Mouse (Mus musculus) left cerebral cortex, postnatal 4 days (tissue): ENCODE measurements around the gene Slc22a23. TPM values are rescaled to one million over a fixed set of nuclear protein-coding genes. Genes with fewer than 3 reads are reported as not detected.

Experiments used
- DNase-seq: peaks from one replicate; pipeline ENCODE4 v3.0.0-alpha.2; 2022
- intact Hi-C: fragments of 180-260 bp; cut with DNase I; formaldehyde crosslinking; loops from one replicate; pipeline ENCODE4 v1.15.1; 2025
- total RNA-seq, 2 experiments: library from RNA; stranded (reverse); gene quantifications; 2 replicates each; pipeline ENCODE4 v1.2.3; 2021

The Slc22a23 gene
- total RNA-seq, 2 experiments from 2014 or later: 78.6 to 83.1 TPM

- peak; percentile 43 for DNase-seq
- intact Hi-C loops: loop anchor here (5.0 to 10.0 kb wide), 5 partner anchors 52 to 293 kb away; no protein-coding TSS in a partner anchor
These were observed 430 bp downstream of the Slc22a23 start for GRCm38 (mm10) chr13:34344376-34345127.

DNA sequence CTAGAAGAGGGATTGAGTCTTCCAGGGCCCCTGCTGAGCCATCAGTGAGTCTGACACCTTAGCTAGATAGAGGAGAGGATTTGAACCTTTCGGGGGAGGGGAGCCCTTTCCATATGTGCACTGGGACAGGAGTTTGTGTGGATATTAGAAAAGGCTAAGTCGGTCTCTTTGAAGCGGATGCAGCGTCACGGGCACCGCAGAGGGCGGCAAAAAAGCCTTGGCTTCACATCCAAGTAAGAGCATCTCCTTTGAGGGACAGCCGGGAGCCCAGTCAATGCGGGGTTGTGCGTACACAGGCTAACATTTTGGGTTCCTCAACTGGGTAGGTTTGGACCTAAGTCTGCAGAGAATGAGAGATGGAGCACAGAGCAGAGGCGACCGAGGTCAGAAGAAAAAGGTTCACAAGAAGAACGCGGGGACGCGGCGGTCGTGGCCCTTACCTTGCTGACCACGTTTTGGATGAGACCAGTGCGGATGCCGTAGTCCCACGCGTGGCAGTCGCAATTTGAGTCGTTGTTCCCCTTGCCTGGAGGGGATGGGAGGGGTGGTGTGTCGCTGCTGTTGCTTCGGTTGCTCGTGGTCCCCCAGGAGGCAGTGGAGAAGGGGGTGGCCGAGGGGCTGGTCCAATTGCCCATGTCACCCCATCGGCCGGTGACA is 1.1 kb downstream of the Slc22a23 start:
- intact Hi-C loops: loop anchor here (5.0 to 10.0 kb wide), 4 partner anchors 52 to 261 kb away; no protein-coding TSS in a partner anchor
- peak; percentile 24 for DNase-seq

DNA sequence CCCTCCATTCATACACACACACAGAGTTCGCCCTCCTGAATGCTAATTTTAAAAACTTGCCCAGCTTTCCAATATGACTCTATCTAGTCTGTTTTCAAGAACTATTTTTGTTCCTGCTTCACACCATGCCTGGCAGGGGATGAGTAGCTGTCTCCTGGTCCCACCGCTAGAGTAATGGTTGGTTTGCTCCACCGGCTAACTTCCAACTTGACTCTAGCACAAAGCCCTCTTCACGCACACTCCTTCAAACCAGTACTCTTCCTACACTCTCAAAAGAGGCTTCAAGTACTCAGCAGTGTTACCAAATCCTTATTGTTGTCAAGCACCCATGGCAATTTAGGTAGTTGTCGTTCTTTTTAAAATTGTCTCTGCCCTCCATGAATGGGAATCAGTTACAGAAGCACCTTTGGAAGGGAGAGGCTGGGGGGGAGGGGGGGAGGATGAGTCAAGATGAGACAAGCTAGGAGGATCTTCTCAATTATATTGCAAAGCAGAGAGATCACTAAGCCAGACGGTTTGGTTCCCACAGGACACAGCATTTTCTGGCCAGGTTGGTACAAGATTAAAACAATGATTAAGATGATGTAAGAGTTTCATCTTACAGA is 2.6 kb downstream of the Slc22a23 start:
- intact Hi-C loops: loop anchor here (5.0 to 10.0 kb wide), 4 partner anchors 50 to 262 kb away; no protein-coding TSS in a partner anchor
- DNase-seq: no peak

- no peak for DNase-seq
These were observed 8.1 kb downstream of the Slc22a23 start for GRCm38 (mm10) chr13:34336895-34337294.

DNA sequence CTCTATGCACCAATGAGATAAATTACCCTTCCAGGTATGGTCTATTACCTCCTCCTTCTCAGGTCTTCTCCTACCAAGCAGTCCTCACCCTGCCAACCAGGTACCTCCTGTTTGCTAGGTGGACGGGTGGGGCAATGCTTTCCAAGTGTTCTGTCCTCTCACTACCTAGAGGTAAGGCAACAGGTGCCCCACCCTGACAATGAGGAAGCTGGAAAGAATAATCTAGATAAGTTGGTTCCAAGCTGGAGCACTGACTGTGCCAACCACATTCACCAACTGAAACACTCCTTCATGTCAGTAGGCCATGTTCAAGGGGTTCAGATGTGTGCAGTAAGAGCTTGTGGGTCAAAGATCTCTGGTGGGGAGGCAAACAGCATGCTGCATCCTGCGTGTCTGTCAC is 10.1 kb downstream of the Slc22a23 start:
- intact Hi-C loops: no loop called here
- DNase-seq: no peak

More at GRCm38 (mm10) chr13:34336895-34337294, 8.1 kb downstream of the Slc22a23 start:
- intact Hi-C loops: no loop called here

GRCm38 (mm10) chr13:34332762-34333161 is 12.2 kb downstream of the Slc22a23 start:
- intact Hi-C loops: no loop called here

DNA sequence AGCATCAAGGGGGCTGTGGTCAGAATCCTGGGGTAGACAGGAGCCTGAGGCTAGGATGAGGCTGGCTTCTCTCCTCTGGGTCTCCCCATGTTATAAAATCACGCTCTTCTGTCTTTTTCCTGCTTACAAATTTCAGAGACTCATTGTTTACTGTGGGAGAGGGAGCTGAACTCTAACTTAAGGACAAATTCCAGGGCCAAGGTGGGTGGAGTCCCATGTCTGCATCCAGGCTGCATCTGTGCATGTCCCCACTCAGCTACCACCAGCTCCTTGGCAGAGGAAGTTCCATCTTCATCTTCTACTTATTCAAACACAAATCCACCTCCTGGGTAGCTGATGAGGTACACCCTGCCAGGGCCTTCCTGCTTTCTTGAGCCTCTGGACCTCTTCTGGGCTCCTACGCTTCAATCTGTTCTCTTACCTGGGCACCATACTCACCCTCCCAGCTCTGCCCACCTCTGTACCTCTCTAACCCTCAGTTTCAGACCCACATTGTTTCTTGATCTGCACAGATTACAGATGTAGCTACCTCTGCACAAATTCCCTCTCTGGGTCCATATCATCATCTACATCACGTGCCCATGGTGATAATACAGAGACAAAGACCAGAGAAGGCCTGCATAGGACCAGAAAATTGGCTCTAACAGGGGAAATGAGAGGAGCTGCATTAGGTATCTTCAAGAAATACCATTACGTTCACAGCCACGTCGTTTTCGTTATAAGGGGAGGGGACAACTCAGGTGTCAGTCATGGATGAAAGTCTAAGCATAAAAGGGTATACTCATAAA is 13.4 kb downstream of the Slc22a23 start:
- intact Hi-C loops: no loop called here
- no peak for DNase-seq

More at GRCm38 (mm10) chr13:34332762-34333161, 12.2 kb downstream of the Slc22a23 start:
- no peak for DNase-seq

- intact Hi-C loops: no loop called here
- DNase-seq: no peak
These were observed 15.4 kb downstream of the Slc22a23 start for GRCm38 (mm10) chr13:34329589-34329988.

GRCm38 (mm10) chr13:34326992-34327391 is 18.0 kb downstream of the Slc22a23 start:
- intact Hi-C loops: no loop called here

GRCm38 (mm10) chr13:34323361-34323760 is 21.6 kb downstream of the Slc22a23 start:
- DNase-seq: no peak
- intact Hi-C loops: no loop called here

More at GRCm38 (mm10) chr13:34326992-34327391, 18.0 kb downstream of the Slc22a23 start:
- no peak for DNase-seq

GRCm38 (mm10) chr13:34320482-34320881 is 24.5 kb downstream of the Slc22a23 start:
- intact Hi-C loops: no loop called here
- DNase-seq: no peak

- DNase-seq: peak; percentile 2
- intact Hi-C loops: no loop called here
These were observed 27.9 kb downstream of the Slc22a23 start for GRCm38 (mm10) chr13:34317051-34317450.

GRCm38 (mm10) chr13:34316511-34316910 is 28.5 kb downstream of the Slc22a23 start:
- intact Hi-C loops: no loop called here
- no peak for DNase-seq

- no peak for DNase-seq
- intact Hi-C loops: no loop called here
These were observed 31.9 kb downstream of the Slc22a23 start for GRCm38 (mm10) chr13:34313033-34313491.

- intact Hi-C loops: no loop called here
- no peak for DNase-seq
These were observed 32.5 kb downstream of the Slc22a23 start for GRCm38 (mm10) chr13:34312346-34313002.

GRCm38 (mm10) chr13:34311593-34311992 is 33.4 kb downstream of the Slc22a23 start:
- intact Hi-C loops: no loop called here
- DNase-seq: no peak

DNA sequence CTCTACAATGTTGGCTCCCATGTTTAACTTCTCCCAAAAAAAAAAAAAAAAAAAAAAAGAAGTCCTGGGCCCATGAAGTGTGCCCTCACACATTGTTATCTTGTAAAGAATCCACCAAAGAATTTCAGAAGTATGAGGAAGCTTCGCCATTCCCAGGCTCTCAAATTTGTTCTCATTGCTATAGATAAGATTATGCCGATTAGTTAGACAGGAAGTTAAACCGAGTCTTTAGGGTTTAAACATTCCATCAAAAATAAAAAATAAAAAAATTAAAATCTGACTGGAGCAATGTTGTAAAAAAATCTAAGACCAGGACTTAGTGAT is 36.4 kb downstream of the Slc22a23 start:
- DNase-seq: no peak
- intact Hi-C loops: no loop called here

DNA sequence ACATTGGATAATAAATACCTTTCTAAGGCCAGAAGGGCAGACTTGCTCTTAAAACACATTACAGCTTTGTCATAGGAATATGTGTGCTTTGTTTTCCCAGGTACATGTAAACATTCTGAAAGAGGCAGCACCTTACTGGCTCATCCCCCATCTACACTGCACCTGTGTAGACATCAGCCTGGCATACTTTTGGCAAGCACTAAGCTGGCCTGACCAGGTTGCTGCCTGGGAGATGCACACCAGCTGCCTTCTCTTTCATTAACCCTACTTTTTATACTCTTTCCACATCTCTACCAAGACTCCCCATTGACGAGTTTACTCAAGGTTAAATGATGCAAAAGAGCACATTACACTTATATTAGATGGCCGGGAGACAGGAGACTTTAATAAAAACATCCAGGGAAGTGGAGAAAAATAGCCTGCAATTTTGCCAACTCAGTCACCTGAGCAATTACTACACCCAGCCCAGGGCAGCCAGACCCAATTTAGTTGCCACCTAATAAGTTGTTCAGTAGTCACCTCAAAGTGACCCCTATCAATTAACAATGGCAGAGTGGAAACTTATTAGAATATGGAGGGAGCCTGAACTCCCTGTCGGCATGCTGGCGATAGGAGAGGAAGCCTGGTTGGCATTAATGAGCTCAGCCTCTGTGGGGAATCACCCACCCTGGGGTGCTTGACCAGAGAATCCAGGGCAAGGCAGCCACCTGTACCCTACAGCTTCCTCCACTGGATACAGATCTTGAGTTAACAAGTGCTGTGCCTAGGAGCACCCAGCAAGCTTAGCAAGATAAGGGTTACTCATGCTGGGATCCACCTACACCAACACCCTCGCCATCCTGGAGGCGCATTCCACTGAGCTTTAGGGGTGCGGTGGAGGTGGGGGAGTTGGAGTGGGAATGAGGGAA is 37.0 kb downstream of the Slc22a23 start:
- intact Hi-C loops: no loop called here
- DNase-seq: no peak
